Mouse (Mus musculus): ENCODE data around the gene Il34.
A peak's percentile ranks its signal among the peaks of the same experiment; 100 is the strongest.

Gene Il34

GRCm38 (mm10) chr8:110776335-110776734, 29.4 kb downstream of the Il34 start:
- no peak for DNase-seq (ENCODE audit: extremely low spot score)

- DNase-seq (ENCODE audit: extremely low spot score), result no peak
These were observed 30.0 kb downstream of the Il34 start for GRCm38 (mm10) chr8:110775721-110776120.

GRCm38 (mm10) chr8:110775316-110775715, 30.4 kb downstream of the Il34 start:
- DNase-seq (ENCODE audit: extremely low spot score), result no peak

GRCm38 (mm10) chr8:110774725-110775124, 31.0 kb downstream of the Il34 start:
- DNase-seq (ENCODE audit: extremely low spot score), result no peak

- no peak for DNase-seq (ENCODE audit: extremely low spot score)
These were observed 31.7 kb downstream of the Il34 start for GRCm38 (mm10) chr8:110774047-110774446.

- no peak for DNase-seq (ENCODE audit: extremely low spot score)
These were observed 33.3 kb downstream of the Il34 start for GRCm38 (mm10) chr8:110772452-110772851.

- DNase-seq (ENCODE audit: extremely low spot score), result no peak
These were observed 38.5 kb downstream of the Il34 start for GRCm38 (mm10) chr8:110767261-110767660.

- DNase-seq (ENCODE audit: extremely low spot score), result no peak
These were observed 41.1 kb downstream of the Il34 start for GRCm38 (mm10) chr8:110764671-110765070.

- no peak for DNase-seq (ENCODE audit: extremely low spot score)
These were observed 43.7 kb downstream of the Il34 start for GRCm38 (mm10) chr8:110761988-110762387.

- DNase-seq (ENCODE audit: extremely low spot score), result no peak
These were observed 44.5 kb downstream of the Il34 start for GRCm38 (mm10) chr8:110761185-110761584.

GRCm38 (mm10) chr8:110760280-110760940, 45.3 kb downstream of the Il34 start:
- no peak for DNase-seq (ENCODE audit: extremely low spot score)

- no peak for DNase-seq (ENCODE audit: extremely low spot score)
These were observed 49.5 kb downstream of the Il34 start for GRCm38 (mm10) chr8:110756196-110756595.

- no peak for DNase-seq (ENCODE audit: extremely low spot score)
These were observed 50.1 kb downstream of the Il34 start for GRCm38 (mm10) chr8:110755511-110756170.

- no peak for DNase-seq (ENCODE audit: extremely low spot score)
These were observed 51.0 kb downstream of the Il34 start for GRCm38 (mm10) chr8:110754713-110755112.

GRCm38 (mm10) chr8:110751490-110751889, 54.2 kb downstream of the Il34 start:
- DNase-seq (ENCODE audit: extremely low spot score), result no peak

- no peak for DNase-seq (ENCODE audit: extremely low spot score)
These were observed 55.5 kb downstream of the Il34 start for GRCm38 (mm10) chr8:110750269-110750668.

GRCm38 (mm10) chr8:110749500-110750170, 56.1 kb downstream of the Il34 start:
- DNase-seq (ENCODE audit: extremely low spot score), result peak; percentile 75

- no peak for DNase-seq (ENCODE audit: extremely low spot score)
These were observed 59.1 kb downstream of the Il34 start for GRCm38 (mm10) chr8:110746661-110747060.

GRCm38 (mm10) chr8:110745162-110745561, 60.6 kb downstream of the Il34 start:
- no peak for DNase-seq (ENCODE audit: extremely low spot score)

- DNase-seq (ENCODE audit: extremely low spot score), result no peak
These were observed 63.3 kb downstream of the Il34 start for GRCm38 (mm10) chr8:110742452-110742818.

GRCm38 (mm10) chr8:110741816-110742451, 63.8 kb downstream of the Il34 start:
- DNase-seq (ENCODE audit: extremely low spot score), result no peak

GRCm38 (mm10) chr8:110740629-110741175, 65.0 kb downstream of the Il34 start:
- no peak for DNase-seq (ENCODE audit: extremely low spot score)

Measured in embryo, embryonic 9.5 days (tissue).